Mouse (Mus musculus): ENCODE measurements around the gene 4933403O08Rik.

The 4933403O08Rik gene

DNA sequence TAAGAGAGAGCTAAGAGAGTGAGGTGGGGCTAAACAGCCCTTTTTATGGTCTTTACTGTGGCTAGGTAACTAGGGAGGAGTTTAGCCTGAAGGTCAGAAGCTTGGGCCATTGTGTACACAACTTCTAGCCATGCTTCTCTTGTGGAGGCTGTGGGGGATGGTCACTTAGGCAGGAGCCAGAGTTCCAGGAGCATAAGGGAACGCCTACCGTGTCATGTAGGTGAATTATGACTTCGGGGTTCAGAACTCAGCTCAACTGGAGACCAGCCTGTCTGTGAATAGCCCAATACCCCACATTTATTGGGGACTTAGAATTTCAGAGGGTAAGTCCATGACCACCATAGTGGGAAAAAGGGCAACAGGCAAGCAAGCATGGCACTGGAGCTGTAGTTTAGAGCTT lies at the start of gene 4933403O08Rik:
Gene 4933403O08Rik, plus strand, starts transcription at position 301 of the 400 bp plus-strand sequence.
- no peak for DNase-seq

DNA sequence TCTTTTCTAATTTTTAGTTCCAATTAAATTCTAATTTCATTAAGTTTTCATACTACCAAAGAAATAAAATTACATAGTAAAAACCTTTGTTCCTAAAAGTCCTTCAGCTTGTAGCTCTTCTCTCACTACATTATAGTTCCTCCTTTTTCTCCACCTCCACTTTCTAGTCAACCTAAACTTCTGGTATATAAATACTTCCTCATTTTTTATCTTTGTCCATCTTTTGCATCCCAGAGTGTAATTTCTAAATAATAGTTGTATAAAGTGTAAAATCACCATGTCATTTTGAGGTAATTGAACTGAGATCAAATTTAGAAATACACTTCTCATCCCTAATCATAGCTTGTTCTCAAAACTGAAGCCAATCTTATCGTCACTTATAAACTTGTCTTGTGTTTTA lies 4.1 kb downstream of the 4933403O08Rik start:
- no peak for DNase-seq

DNA sequence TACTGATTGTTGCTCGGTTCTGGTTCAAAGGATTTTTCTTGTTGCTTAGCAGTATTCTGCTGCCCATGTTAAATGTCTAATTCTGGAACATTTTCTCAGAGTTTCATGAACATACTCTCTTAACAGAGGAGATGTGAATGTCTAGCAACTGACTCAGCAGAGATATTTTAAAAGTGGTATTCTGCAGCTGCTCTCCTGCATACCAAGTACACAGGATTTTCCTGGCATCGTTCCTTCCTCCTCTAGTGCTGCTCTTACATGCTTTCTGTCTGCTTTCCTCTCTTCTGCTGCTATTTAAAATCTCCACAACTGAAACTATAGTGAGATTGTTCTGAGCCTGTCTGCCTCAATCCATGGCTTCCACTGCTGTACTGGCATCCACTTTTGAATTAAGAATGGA lies 16.7 kb downstream of the 4933403O08Rik start:
- DNase-seq: no peak

DNA sequence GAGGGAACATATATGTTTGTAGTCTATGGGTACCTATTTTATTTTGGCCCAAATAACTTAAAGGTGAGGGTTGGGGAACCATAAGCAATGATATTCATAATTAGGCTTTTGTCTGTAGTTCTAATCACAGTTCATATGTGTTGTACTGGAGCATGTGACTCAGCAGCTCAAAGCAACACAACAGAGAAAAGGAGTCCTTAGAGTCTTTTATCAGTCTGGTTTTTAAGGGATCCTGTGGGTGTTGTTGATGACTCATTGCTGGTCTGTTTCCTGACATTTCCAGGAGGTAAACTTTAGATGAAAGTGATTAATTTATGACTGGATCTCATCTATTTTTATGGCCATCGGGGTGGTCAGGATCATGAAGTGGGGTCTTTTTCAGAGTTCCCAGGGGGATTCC lies 34.7 kb downstream of the 4933403O08Rik start:
- DNase-seq: no peak
